Mouse (Mus musculus) stomach, postnatal 0 days (tissue): ENCODE results near the gene Psma5.

ENCODE experiments used
- CTCF ChIP-seq: IDR thresholded peaks from 2 replicates; pipeline ENCODE4 v1.5.1; 2016; ENCODE audit warnings: antibody characterized with exemption, low read depth, mild to moderate bottlenecking, moderate library complexity
- EP300 ChIP-seq: optimal IDR thresholded peaks from 2 replicates; pipeline ENCODE3; 2016; ENCODE audit warnings: antibody characterized with exemption

GRCm38 (mm10) chr3:108324837-108325236 lies 68.1 kb downstream of the Psma5 start:
- TF ChIP-seq CTCF: no peak
- TF ChIP-seq EP300: no peak
